Mouse (Mus musculus): Measurements from ENCODE around the gene Slit3. TPM values are rescaled to one million over a fixed set of nuclear protein-coding genes. Genes with fewer than 3 reads are reported as not detected.
A peak's percentile ranks its signal among the peaks of the same experiment; 100 is the strongest.

Gene Slit3
- polyA plus RNA-seq, 1 experiment from 2014 or later: 54.1 TPM

GRCm38 (mm10) chr11:35596064-35596463 is 475.0 kb downstream of the Slit3 start:
- H3K36me3 ChIP-seq: peaks cover 52% of the 10 kb centered on the region
- peak overlapping the region; percentile 36 for H3K27ac ChIP-seq
- H3K4me3 ChIP-seq: no peak overlapping the region
- DNase-seq (ENCODE audit: low spot score): no peak
- no peaks in the 10 kb centered on the region for H3K9me3 ChIP-seq
- H3K27me3 ChIP-seq (ENCODE audit: insufficient read depth, poor library complexity, severe bottlenecking): peaks cover 8% of the 10 kb centered on the region; the same call in 1 of the 2 replicates
- peaks cover 58% of the 10 kb centered on the region for H3K4me1 ChIP-seq (replicated peaks)

GRCm38 (mm10) chr11:35597882-35598281 is 476.9 kb downstream of the Slit3 start:
- Histone ChIP-seq H3K36me3 (peaks cover 54% of the 10 kb centered on the region), H3K9me3 (no peaks in the 10 kb centered on the region), H3K4me1 (replicated peaks) (peaks cover 76% of the 10 kb centered on the region), H3K4me3 (no peak overlapping the region), H3K27me3 (ENCODE audit: insufficient read depth, poor library complexity, severe bottlenecking) (peaks cover 8% of the 10 kb centered on the region; the same call in 1 of the 2 replicates), H3K27ac (peak overlapping the region; percentile 41; the same call in 1 of the 2 replicates)
- DNase-seq (ENCODE audit: low spot score): no peak
- WGBS: 87% methylated on average over 6 of the region's 6 CpGs

DNA sequence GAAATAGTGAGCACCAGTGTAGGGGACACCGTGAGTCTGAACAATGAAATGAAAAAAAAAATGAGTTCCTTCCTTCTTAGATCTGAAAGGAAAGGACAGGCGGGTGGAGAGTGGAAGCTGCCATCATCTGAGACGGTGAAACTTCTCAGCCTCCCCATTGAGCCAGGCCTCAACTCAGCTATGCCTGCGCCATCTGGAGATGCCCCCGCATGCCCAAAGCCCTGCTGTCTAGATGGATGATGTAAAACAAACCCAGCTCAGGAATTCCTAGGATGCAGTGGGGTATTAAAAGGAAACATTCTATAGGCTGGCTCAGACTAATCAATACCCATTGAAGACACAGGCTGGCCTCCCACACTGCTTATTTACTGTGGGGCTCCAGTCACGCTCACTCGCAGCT is 477.7 kb downstream of the Slit3 start:
- H3K27ac ChIP-seq: peak overlapping the region; percentile 71
- WGBS: 29% methylated on average over 7 of the region's 7 CpGs
- peaks cover 8% of the 10 kb centered on the region; the same call in 1 of the 2 replicates for H3K27me3 ChIP-seq (ENCODE audit: insufficient read depth, poor library complexity, severe bottlenecking)
- no peak for DNase-seq (ENCODE audit: low spot score)
- peaks cover 53% of the 10 kb centered on the region for H3K36me3 ChIP-seq
- no peaks in the 10 kb centered on the region for H3K9me3 ChIP-seq
- H3K4me1 ChIP-seq (replicated peaks): peaks cover 75% of the 10 kb centered on the region
- H3K4me3 ChIP-seq: no peak overlapping the region

DNA sequence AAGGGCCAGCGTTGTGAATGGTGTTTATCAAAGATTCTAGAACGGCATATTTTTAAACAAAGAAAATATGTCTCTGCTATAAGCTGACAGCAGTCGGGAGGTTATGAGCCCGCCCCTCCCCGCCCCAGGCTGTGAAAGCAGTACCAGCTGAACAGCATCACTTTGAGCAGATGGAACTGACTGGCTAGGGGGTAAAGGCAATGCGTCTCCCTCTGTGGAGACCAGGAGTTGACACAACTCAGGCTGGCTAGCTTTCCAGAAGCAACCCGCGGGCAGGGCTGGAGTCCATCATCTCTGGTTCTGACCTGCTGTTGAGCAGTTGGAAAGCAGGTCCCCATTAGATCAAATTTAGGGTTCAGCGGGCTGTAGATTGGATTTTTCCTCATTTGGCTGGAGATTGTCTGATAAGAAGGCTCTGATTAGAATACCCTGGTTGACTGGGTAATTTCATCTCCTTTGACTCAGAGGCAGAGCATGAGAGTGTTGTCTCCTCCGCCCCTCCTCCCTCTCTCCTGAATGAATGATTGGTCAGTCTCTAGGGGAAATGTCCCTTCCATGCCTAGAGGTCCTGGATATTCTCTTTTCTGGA is 480.7 kb downstream of the Slit3 start:
- H3K27ac ChIP-seq: peak overlapping the region; percentile 73
- H3K4me3 ChIP-seq: no peak overlapping the region
- H3K4me1 ChIP-seq (replicated peaks): peaks cover 63% of the 10 kb centered on the region
- no peaks in the 10 kb centered on the region; the same call in 1 of the 2 replicates for H3K9me3 ChIP-seq
- peaks cover 65% of the 10 kb centered on the region for H3K36me3 ChIP-seq
- WGBS: 72% methylated on average over 10 of the region's 10 CpGs
- H3K27me3 ChIP-seq (ENCODE audit: insufficient read depth, poor library complexity, severe bottlenecking): peaks cover 8% of the 10 kb centered on the region; the same call in 1 of the 2 replicates
- no peak for DNase-seq (ENCODE audit: low spot score)

DNA sequence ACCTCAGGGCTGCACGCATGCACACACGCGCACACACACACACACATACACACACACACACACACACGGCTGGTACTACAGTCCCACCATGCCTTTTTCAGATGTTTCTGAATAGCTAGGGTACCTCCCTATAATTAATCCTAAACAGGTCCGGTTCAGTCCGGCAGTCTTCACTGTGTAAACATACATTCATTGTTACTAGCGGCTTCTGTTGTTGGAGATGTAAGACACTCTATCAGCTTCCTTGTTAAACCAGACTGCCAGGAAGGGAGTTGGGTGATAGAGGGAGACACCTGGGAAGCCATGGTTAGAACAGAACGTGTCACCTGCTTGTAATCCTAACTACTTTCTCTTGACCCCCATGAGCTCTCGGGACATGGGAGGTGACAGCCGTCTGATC is 481.6 kb downstream of the Slit3 start:
- peak overlapping the region; percentile 73 for H3K27ac ChIP-seq
- H3K27me3 ChIP-seq (ENCODE audit: insufficient read depth, poor library complexity, severe bottlenecking): peaks cover 3% of the 10 kb centered on the region; the same call in 1 of the 2 replicates
- H3K4me1 ChIP-seq (replicated peaks): peaks cover 59% of the 10 kb centered on the region
- H3K9me3 ChIP-seq: no peaks in the 10 kb centered on the region; the same call in 1 of the 2 replicates
- 70% methylated on average over 10 of the region's 10 CpGs for WGBS
- no peak overlapping the region for H3K4me3 ChIP-seq
- DNase-seq (ENCODE audit: low spot score): no peak
- H3K36me3 ChIP-seq: peaks cover 57% of the 10 kb centered on the region

DNA sequence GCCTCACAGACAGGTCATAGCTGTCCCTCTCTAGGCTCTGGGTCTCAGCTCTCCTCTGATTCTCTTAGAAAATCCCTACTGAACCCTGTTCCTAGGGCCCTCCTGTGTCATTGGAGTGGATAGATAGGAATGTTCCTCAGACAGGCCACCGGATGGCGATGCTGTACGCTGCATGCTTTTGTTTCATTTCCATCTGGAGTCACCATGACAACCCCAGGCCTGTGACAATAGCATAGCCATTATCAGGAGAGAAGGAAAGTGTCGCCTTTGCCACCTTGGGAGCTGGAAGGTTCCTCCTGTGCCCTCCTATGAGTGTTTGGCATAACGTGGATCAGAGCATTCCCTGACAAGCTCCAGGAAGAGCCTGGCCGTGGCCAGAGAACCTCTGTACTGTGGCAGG is 482.9 kb downstream of the Slit3 start:
- 73% methylated on average over 6 of the region's 6 CpGs for WGBS
- no peaks in the 10 kb centered on the region for H3K27me3 ChIP-seq (ENCODE audit: insufficient read depth, poor library complexity, severe bottlenecking)
- peak; percentile 53 for DNase-seq (ENCODE audit: low spot score)
- H3K36me3 ChIP-seq: peaks cover 54% of the 10 kb centered on the region
- H3K27ac ChIP-seq: peak overlapping the region; percentile 62
- no peak overlapping the region for H3K4me3 ChIP-seq
- H3K4me1 ChIP-seq (replicated peaks): peaks cover 55% of the 10 kb centered on the region
- H3K9me3 ChIP-seq: no peaks in the 10 kb centered on the region; the same call in 1 of the 2 replicates

GRCm38 (mm10) chr11:35604848-35605790 is 484.1 kb downstream of the Slit3 start:
- Histone ChIP-seq H3K27ac (0 out of 2 replicates have a peak overlapping the region, but pooled peaks have one; percentile 5), H3K36me3 (peaks cover 51% of the 10 kb centered on the region), H3K9me3 (no peaks in the 10 kb centered on the region; the same call in 1 of the 2 replicates), H3K4me3 (no peak overlapping the region), H3K4me1 (replicated peaks) (peaks cover 50% of the 10 kb centered on the region), H3K27me3 (ENCODE audit: insufficient read depth, poor library complexity, severe bottlenecking) (0 out of 2 replicates have a peak, but pooled peaks cover 2% of the 10 kb centered on the region)
- 83% methylated on average over 18 of the region's 18 CpGs for WGBS
- no peak for DNase-seq (ENCODE audit: low spot score)

DNA sequence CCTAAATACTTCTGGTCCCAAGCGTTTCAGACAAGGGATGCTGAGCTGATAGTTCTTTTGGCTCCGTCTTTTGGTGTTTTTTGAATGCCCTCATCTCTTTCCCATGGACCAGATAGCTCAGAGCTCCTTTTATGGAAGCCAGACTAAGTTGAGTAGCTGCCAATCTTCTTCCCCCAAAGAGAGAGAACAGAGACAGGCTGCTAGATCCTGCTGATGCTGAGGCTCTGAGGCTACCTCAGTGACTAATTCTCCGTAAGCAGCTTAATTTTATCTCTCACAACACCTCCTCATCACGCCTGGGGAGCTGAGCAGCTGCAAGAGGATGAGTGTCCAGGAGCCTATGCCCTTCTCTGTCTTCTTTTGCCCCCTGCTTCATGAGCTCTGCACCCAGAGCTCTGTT is 486.2 kb downstream of the Slit3 start:
- Histone ChIP-seq H3K27me3 (ENCODE audit: insufficient read depth, poor library complexity, severe bottlenecking) (peaks cover 10% of the 10 kb centered on the region), H3K4me3 (no peak overlapping the region), H3K4me1 (replicated peaks) (peaks cover 44% of the 10 kb centered on the region), H3K36me3 (peaks cover 58% of the 10 kb centered on the region), H3K9me3 (no peaks in the 10 kb centered on the region; the same call in 1 of the 2 replicates), H3K27ac (0 out of 2 replicates have a peak overlapping the region, but pooled peaks have one; percentile 41)
- WGBS: 84% methylated on average over 4 of the region's 4 CpGs
- DNase-seq (ENCODE audit: low spot score): no peak

GRCm38 (mm10) chr11:35608794-35609193 is 487.8 kb downstream of the Slit3 start:
- H3K4me3 ChIP-seq: no peak overlapping the region
- peaks cover 44% of the 10 kb centered on the region for H3K4me1 ChIP-seq (replicated peaks)
- H3K9me3 ChIP-seq: no peaks in the 10 kb centered on the region; the same call in 1 of the 2 replicates
- 72% methylated on average over 5 of the region's 5 CpGs for WGBS
- H3K36me3 ChIP-seq: peaks cover 62% of the 10 kb centered on the region
- H3K27ac ChIP-seq: peak overlapping the region; percentile 60
- H3K27me3 ChIP-seq (ENCODE audit: insufficient read depth, poor library complexity, severe bottlenecking): peaks cover 15% of the 10 kb centered on the region
- DNase-seq (ENCODE audit: low spot score): no peak

- H3K4me1 ChIP-seq (replicated peaks): peaks cover 36% of the 10 kb centered on the region
- 55% methylated on average over 13 of the region's 13 CpGs for WGBS
- no peak overlapping the region for H3K27ac ChIP-seq
- DNase-seq (ENCODE audit: low spot score): no peak
- peaks cover 70% of the 10 kb centered on the region for H3K36me3 ChIP-seq
- H3K27me3 ChIP-seq (ENCODE audit: insufficient read depth, poor library complexity, severe bottlenecking): peaks cover 16% of the 10 kb centered on the region
- H3K4me3 ChIP-seq: no peak overlapping the region
- H3K9me3 ChIP-seq: no peaks in the 10 kb centered on the region
Observed at GRCm38 (mm10) chr11:35612262-35612896, 491.4 kb downstream of the Slit3 start.

DNA sequence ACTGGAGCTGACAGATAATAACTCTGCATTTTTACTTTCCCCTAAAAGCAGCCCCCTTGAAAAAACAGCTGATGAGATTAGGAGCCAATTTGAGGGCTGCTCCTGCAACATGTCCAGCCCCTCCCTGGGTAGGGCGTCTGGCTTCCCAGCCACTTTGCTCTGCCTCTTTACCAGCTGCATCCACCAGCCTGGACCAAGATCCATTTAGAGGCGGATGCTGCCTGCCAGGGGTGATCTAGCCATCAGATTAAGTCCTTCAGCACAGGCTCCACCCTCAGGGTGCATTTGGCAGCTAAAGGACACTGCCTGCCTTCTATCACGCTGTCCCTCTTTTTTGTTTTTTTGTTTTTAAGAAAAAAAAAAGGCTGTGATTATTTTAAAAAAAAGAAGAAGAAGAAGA is 493.5 kb downstream of the Slit3 start:
- Histone ChIP-seq H3K27me3 (ENCODE audit: insufficient read depth, poor library complexity, severe bottlenecking) (peaks cover 16% of the 10 kb centered on the region), H3K9me3 (no peaks in the 10 kb centered on the region)
- WGBS: 58% methylated on average over 3 of the region's 3 CpGs

DNA sequence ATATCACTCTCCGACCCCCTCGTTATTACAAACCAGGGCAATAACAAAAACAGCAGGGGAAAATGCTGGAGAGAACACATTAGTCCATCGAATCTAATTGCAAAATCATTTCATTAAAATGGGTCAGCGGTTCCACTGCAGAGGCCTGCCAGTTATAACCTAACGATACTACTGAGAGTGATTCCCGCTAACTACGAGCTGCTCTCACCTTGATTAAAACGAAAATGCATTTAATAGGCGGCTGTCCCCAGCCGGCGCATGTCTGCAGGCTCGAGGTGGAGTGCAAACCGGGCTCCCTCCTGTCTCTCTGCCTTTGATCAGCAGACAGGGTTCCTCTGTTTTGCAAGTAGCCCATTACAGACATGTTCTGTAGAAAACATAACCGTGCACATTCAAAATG is 498.4 kb downstream of the Slit3 start:
- DNase-seq (ENCODE audit: low spot score): no peak
- no peaks in the 10 kb centered on the region for H3K27me3 ChIP-seq (ENCODE audit: insufficient read depth, poor library complexity, severe bottlenecking)
- H3K27ac ChIP-seq: no peak overlapping the region
- peaks cover 70% of the 10 kb centered on the region for H3K36me3 ChIP-seq
- WGBS: 88% methylated on average over 14 of the region's 14 CpGs
- H3K4me1 ChIP-seq (replicated peaks): no peaks in the 10 kb centered on the region; the same call in 1 of the 2 replicates
- H3K9me3 ChIP-seq: no peaks in the 10 kb centered on the region
- no peak overlapping the region for H3K4me3 ChIP-seq

More for the DNA sequence above, 493.5 kb downstream of the Slit3 start:
- H3K4me1 ChIP-seq (replicated peaks): peaks cover 27% of the 10 kb centered on the region
- DNase-seq (ENCODE audit: low spot score): no peak
- H3K4me3 ChIP-seq: no peak overlapping the region
- peaks cover 86% of the 10 kb centered on the region for H3K36me3 ChIP-seq
- no peak overlapping the region for H3K27ac ChIP-seq

All from hindbrain, embryonic 10.5 days (tissue).